Mouse (Mus musculus): ENCODE results near the gene Zbtb9. TPM values are rescaled to one million over a fixed set of nuclear protein-coding genes. Genes with fewer than 3 reads are reported as not detected.

Zbtb9 gene
- polyA plus RNA-seq, 1 experiment from 2014 or later: 10.3 TPM

DNA sequence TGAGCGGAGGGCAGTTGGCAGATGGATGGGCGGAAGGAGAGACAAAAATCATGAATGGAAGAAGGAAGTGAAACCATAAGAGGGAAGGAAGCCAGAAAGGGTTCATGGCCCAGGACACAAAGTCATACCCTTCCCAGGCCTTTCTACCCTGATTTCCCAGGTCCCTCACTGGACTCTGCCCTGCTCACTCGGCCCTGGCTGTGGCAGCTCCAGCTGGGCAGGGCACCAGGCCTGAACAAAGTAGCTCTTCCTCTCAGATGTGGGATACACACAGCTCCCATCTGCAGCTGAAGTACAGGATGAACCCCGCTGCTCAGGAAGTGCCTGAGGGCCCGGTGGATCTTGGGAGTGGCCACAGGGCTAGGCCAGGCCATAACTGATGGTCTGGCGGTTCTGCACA, 69.9 kb downstream of the Zbtb9 start:
- Histone ChIP-seq H3K27ac (ENCODE audit: poor library complexity, severe bottlenecking) (no peak overlapping the region), H3K9ac (no peak overlapping the region)

DNA sequence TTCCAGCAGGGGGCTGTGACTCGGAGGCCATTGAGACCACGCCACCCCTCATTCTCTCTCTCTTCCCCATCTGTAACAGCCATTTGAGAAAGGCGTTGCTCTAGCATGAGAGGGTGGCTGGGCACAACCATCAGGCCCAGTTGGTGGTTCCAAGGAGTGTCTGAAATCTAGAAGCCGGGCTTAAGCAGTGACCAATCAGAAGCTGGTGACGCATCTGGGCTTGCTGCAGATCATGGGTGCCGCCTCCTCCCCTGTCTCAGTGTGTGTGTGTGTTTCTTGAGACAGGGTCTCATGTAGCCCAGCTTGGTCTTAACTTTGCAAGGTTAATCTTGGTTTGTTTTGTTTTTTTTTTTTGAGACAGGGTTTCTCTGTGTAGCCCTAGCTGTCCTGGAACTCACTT, 72.2 kb downstream of the Zbtb9 start:
- no peak overlapping the region for H3K27ac ChIP-seq (ENCODE audit: poor library complexity, severe bottlenecking)
- no peaks in the 10 kb centered on the region for H3K36me3 ChIP-seq
- H3K9ac ChIP-seq: no peak overlapping the region
- 80% methylated on average over 6 of the region's 6 CpGs for WGBS
- peaks cover 25% of the 10 kb centered on the region for H3K4me1 ChIP-seq (replicated peaks)
- no peak overlapping the region for H3K4me3 ChIP-seq
- no peak overlapping the region for H3K4me2 ChIP-seq
- no peak for ATAC-seq (ENCODE audit: insufficient number of reproducible peaks, low FRiP score)
- H3K27me3 ChIP-seq (replicated peaks): no peaks in the 10 kb centered on the region
- H3K9me3 ChIP-seq (replicated peaks): peaks cover 4% of the 10 kb centered on the region

More for the DNA sequence above, 69.9 kb downstream of the Zbtb9 start:
- Histone ChIP-seq H3K36me3 (no peaks in the 10 kb centered on the region), H3K9me3 (replicated peaks) (peaks cover 3% of the 10 kb centered on the region), H3K4me1 (replicated peaks) (peaks cover 42% of the 10 kb centered on the region), H3K4me2 (no peak overlapping the region), H3K27me3 (replicated peaks) (no peaks in the 10 kb centered on the region), H3K4me3 (no peak overlapping the region)
- 70% methylated on average over 6 of the region's 6 CpGs for WGBS
- ATAC-seq (ENCODE audit: insufficient number of reproducible peaks, low FRiP score): no peak

DNA sequence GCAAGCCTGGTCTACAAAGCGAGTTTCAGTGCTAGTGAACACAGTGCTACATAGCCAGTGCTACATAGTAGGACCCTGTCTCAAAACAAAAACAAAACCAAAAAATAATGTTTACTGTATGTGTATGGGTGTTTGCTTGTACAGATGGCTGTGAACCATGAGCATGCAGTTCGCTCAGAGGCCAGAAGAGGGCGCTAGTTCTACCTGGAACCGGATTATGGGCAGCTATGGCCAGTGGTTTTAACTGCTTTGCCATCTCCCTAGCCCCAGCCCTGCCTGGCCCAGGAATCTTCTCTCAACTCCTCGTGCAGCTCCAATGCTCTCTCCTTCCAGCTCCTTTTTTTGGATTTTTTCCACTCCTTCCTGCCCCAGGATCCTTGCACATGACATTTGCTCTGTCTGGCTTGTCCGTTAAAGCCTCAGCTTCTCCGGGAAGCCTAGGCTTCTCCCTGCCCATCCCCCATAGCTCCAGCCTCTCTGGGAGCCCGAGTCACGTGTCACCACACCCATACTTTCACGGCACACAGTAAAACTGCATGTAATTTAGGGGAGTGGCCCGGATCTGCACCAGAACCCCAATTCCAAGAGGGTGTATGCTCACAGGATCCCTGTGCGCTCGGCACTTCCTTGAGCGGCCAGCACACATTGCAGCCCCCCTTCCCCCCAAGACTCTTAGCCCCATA, 74.9 kb downstream of the Zbtb9 start:
- 78% methylated on average over 14 of the region's 14 CpGs for WGBS
- ATAC-seq (ENCODE audit: insufficient number of reproducible peaks, low FRiP score): no peak
- Histone ChIP-seq H3K4me3 (no peak overlapping the region), H3K4me2 (no peak overlapping the region), H3K27ac (ENCODE audit: poor library complexity, severe bottlenecking) (peak overlapping the region; percentile 63), H3K9ac (no peak overlapping the region), H3K4me1 (replicated peaks) (peaks cover 25% of the 10 kb centered on the region), H3K36me3 (no peaks in the 10 kb centered on the region), H3K9me3 (replicated peaks) (peaks cover 4% of the 10 kb centered on the region), H3K27me3 (replicated peaks) (no peaks in the 10 kb centered on the region)

- Histone ChIP-seq H3K36me3 (no peaks in the 10 kb centered on the region), H3K4me1 (replicated peaks) (peaks cover 23% of the 10 kb centered on the region), H3K27me3 (replicated peaks) (no peaks in the 10 kb centered on the region), H3K4me2 (no peak overlapping the region), H3K9me3 (replicated peaks) (peaks cover 4% of the 10 kb centered on the region), H3K4me3 (no peak overlapping the region), H3K9ac (no peak overlapping the region), H3K27ac (ENCODE audit: poor library complexity, severe bottlenecking) (peak overlapping the region; percentile 63)
- ATAC-seq (ENCODE audit: insufficient number of reproducible peaks, low FRiP score): no peak
- 57% methylated on average over 14 of the region's 14 CpGs for WGBS
Observed at GRCm38 (mm10) chr17:27048445-27049239, 75.7 kb downstream of the Zbtb9 start.

- WGBS: 43% methylated on average over 5 of the region's 5 CpGs
- H3K9ac ChIP-seq: no peak overlapping the region
Observed at GRCm38 (mm10) chr17:27050853-27051252, 77.9 kb downstream of the Zbtb9 start.

GRCm38 (mm10) chr17:27051514-27051913, 78.5 kb downstream of the Zbtb9 start:
- Histone ChIP-seq H3K4me2 (peak overlapping the region; percentile 50), H3K27me3 (replicated peaks) (no peaks in the 10 kb centered on the region), H3K27ac (ENCODE audit: poor library complexity, severe bottlenecking) (peak overlapping the region; percentile 23; the same call in 1 of the 2 replicates), H3K9me3 (replicated peaks) (peaks cover 4% of the 10 kb centered on the region), H3K4me1 (replicated peaks) (peaks cover 25% of the 10 kb centered on the region), H3K4me3 (no peak overlapping the region), H3K9ac (peak overlapping the region; percentile 4; the same call in 1 of the 2 replicates), H3K36me3 (no peaks in the 10 kb centered on the region)
- peak; percentile 48; the same call in 1 of the 2 replicates for ATAC-seq (ENCODE audit: insufficient number of reproducible peaks, low FRiP score)
- WGBS: 30% methylated on average over 11 of the region's 11 CpGs

More at GRCm38 (mm10) chr17:27050853-27051252, 77.9 kb downstream of the Zbtb9 start:
- no peak for ATAC-seq (ENCODE audit: insufficient number of reproducible peaks, low FRiP score)
- Histone ChIP-seq H3K4me1 (replicated peaks) (peaks cover 24% of the 10 kb centered on the region), H3K4me3 (no peak overlapping the region), H3K27ac (ENCODE audit: poor library complexity, severe bottlenecking) (peak overlapping the region; percentile 23; the same call in 1 of the 2 replicates), H3K4me2 (no peak overlapping the region; the same call in 1 of the 2 replicates), H3K27me3 (replicated peaks) (no peaks in the 10 kb centered on the region), H3K36me3 (no peaks in the 10 kb centered on the region), H3K9me3 (replicated peaks) (peaks cover 4% of the 10 kb centered on the region)

- peak; percentile 77 for ATAC-seq (ENCODE audit: insufficient number of reproducible peaks, low FRiP score)
- peak overlapping the region; percentile 96 for H3K4me2 ChIP-seq
Observed at GRCm38 (mm10) chr17:27056170-27056569, 83.2 kb downstream of the Zbtb9 start.

DNA sequence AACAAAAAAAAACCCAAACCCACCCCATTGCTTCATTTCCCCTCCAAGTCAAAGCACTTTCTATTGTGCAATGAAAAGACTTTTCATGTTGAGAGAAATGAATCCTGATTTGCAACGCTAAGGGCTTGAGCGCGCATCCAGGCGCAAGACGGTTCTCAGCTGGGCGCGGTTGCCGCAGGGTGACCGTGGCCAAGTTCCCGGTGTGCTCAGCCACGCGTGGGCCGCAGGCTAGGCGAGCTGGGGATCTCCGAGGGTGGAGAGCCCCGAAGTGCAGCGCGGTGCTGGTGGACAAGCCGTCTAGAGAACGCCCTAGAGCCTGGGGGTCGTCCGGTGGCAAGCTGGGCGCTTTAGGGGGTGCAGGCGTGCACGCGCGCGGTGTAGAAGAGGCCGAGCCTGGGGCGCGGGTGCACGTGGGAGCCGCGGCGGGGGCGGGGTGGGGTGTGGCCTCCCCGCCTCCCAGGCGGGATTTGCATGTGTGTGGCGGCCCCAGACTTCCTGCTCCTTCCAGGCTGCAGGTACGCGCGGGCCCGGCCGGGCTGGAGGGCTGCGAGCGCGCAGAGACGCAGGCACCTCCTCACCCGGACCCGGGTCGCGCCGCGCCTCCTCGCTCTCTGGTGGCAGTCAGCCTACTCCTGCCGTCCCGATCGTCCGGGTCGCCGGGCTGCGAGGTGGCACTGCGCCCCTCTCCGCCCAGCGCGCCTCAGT, 84.0 kb downstream of the Zbtb9 start, which contains the start of gene Itpr3:
Gene Itpr3, plus strand, starts transcription at position 493 of the 705 bp plus-strand sequence.
- WGBS: under 1% methylated on average over 58 of the region's 66 CpGs
- peak; percentile 77 for ATAC-seq (ENCODE audit: insufficient number of reproducible peaks, low FRiP score)
- peak within 1 kb of the TSS; percentile 58 for H3K4me3 ChIP-seq
- H3K27ac ChIP-seq (ENCODE audit: poor library complexity, severe bottlenecking): peak within 1 kb of the TSS; percentile 83
- H3K9me3 ChIP-seq (replicated peaks): peaks cover 3% of the 10 kb centered on the region; the same call in 1 of the 2 replicates
- peaks cover 27% of the 10 kb centered on the region for H3K4me1 ChIP-seq (replicated peaks)
- H3K36me3 ChIP-seq: no peaks in the 10 kb centered on the region
- H3K27me3 ChIP-seq (replicated peaks): peaks cover 16% of the 10 kb centered on the region; the same call in 1 of the 2 replicates
- peak within 1 kb of the TSS; percentile 81 for H3K9ac ChIP-seq
- H3K4me2 ChIP-seq: peak within 1 kb of the TSS; percentile 96

More at GRCm38 (mm10) chr17:27056170-27056569, 83.2 kb downstream of the Zbtb9 start:
- H3K4me1 ChIP-seq (replicated peaks): peaks cover 34% of the 10 kb centered on the region
- WGBS: 0% methylated on average over 13 of the region's 13 CpGs
- H3K36me3 ChIP-seq: no peaks in the 10 kb centered on the region
- peak overlapping the region; percentile 83 for H3K27ac ChIP-seq (ENCODE audit: poor library complexity, severe bottlenecking)
- peak overlapping the region; percentile 58 for H3K4me3 ChIP-seq
- peak overlapping the region; percentile 18; the same call in 1 of the 2 replicates for H3K9ac ChIP-seq
- peaks cover 16% of the 10 kb centered on the region; the same call in 1 of the 2 replicates for H3K27me3 ChIP-seq (replicated peaks)
- no peaks in the 10 kb centered on the region for H3K9me3 ChIP-seq (replicated peaks)

- Histone ChIP-seq H3K9ac (peak overlapping the region; percentile 81), H3K4me2 (peak overlapping the region; percentile 96), H3K36me3 (no peaks in the 10 kb centered on the region), H3K27me3 (replicated peaks) (peaks cover 16% of the 10 kb centered on the region; the same call in 1 of the 2 replicates), H3K27ac (ENCODE audit: poor library complexity, severe bottlenecking) (no peak overlapping the region), H3K4me3 (peak overlapping the region; percentile 58), H3K4me1 (replicated peaks) (peaks cover 25% of the 10 kb centered on the region), H3K9me3 (replicated peaks) (peaks cover 3% of the 10 kb centered on the region; the same call in 1 of the 2 replicates)
- 2% methylated on average over 24 of the region's 24 CpGs for WGBS
- ATAC-seq (ENCODE audit: insufficient number of reproducible peaks, low FRiP score): no peak
Observed at GRCm38 (mm10) chr17:27057517-27058055, 84.6 kb downstream of the Zbtb9 start.

Data from heart, embryonic 12.5 days (tissue).